Mouse (Mus musculus) CH12.LX (cell line): ENCODE results near the gene Bbs12. TPM values are rescaled to one million over a fixed set of nuclear protein-coding genes. Genes with fewer than 3 reads are reported as not detected.

Experiments used
- DNase-seq: peaks from one replicate; pipeline ENCODE4 v3.0.0-alpha.2; 2013; ENCODE audit errors: extremely low read depth
- H3K27ac ChIP-seq: 2 replicates; pipeline ENCODE4 v1.5.1; 2012; ENCODE audit warnings: low read depth, mild to moderate bottlenecking, control low read depth, moderate library complexity; ENCODE audit not compliant: insufficient read depth
- H3K27me3 ChIP-seq: replicated peaks from 2 replicates; pipeline ENCODE3; 2012; ENCODE audit warnings: inconsistent platforms
- H3K36me3 ChIP-seq, 2 experiments: replicated peaks in 1 of 2; 2 replicates each; pipeline versions ENCODE3 to v1.6.1; 2012; ENCODE audit warnings: inconsistent platforms in 1 of 2, low read length in 1 of 2, mild to moderate bottlenecking in 1 of 2, mixed read lengths in 1 of 2, moderate library complexity in 1 of 2; ENCODE audit not compliant: control insufficient read depth in 1 of 2, insufficient read depth in 1 of 2
- H3K4me1 ChIP-seq, 2 experiments: 2 replicates each; pipeline ENCODE4 v1.6.1; 2012; ENCODE audit warnings: inconsistent platforms in 1 of 2, moderate library complexity in 1 of 2; ENCODE audit not compliant: insufficient read depth in 2 of 2, control insufficient read depth in 1 of 2
- H3K4me2 ChIP-seq: 2 replicates; pipeline ENCODE4 v1.6.1; 2012; ENCODE audit warnings: low read depth, mild to moderate bottlenecking, control low read depth; ENCODE audit not compliant: poor library complexity, insufficient read depth, severe bottlenecking
- H3K4me3 ChIP-seq, 3 experiments: fragments of 150-350 bp in 1 of 3; sonication (generic) in 1 of 3; replicated peaks in 1 of 3; 2 replicates each; pipeline versions ENCODE3 to v1.5.1; 2011 to 2012; ENCODE audit warnings: low read depth in 2 of 3, low read length in 2 of 3, mild to moderate bottlenecking in 2 of 3, moderate library complexity in 2 of 3, control low read depth in 1 of 3, improper control_type of control experiment in 1 of 3, inconsistent platforms in 1 of 3, mixed read lengths in 1 of 3; ENCODE audit not compliant: poor library complexity in 1 of 3
- H3K79me2 ChIP-seq: replicated peaks from 2 replicates; pipeline ENCODE4 v1.6.1; 2012; ENCODE audit warnings: mild to moderate bottlenecking, moderate library complexity; ENCODE audit not compliant: control insufficient read depth, poor library complexity, insufficient read depth, severe bottlenecking; ENCODE audit errors: extremely low read depth
- H3K9ac ChIP-seq: 2 replicates; pipeline ENCODE4 v1.6.1; 2012; ENCODE audit warnings: low read depth, mild to moderate bottlenecking, control low read depth, moderate library complexity; ENCODE audit not compliant: insufficient read depth
- H3K9me3 ChIP-seq: replicated peaks from 2 replicates; pipeline ENCODE3; 2012; ENCODE audit warnings: low read length, inconsistent platforms, mixed read lengths
- BHLHE40 ChIP-seq: IDR thresholded peaks from 2 replicates; pipeline ENCODE4 v1.6.1; 2011; ENCODE audit warnings: mild to moderate bottlenecking, low read depth, low read length, improper control_type of control experiment
- CHD1 ChIP-seq: IDR thresholded peaks from 2 replicates; pipeline ENCODE4 v1.6.1; 2012; ENCODE audit warnings: low read depth, low read length, improper control_type of control experiment, inconsistent platforms
- CHD2 ChIP-seq: IDR thresholded peaks from 2 replicates; pipeline ENCODE4 v1.6.1; 2011; ENCODE audit warnings: low read length, improper control_type of control experiment
- CTCF ChIP-seq, 2 experiments: IDR thresholded peaks in 1 of 2; conservative IDR thresholded peaks in 1 of 2; 2 replicates each; pipeline ENCODE4 v1.5.1; 2011 to 2012; ENCODE audit warnings: low read depth in 2 of 2, low read length in 2 of 2, improper control_type of control experiment in 1 of 2, inconsistent platforms in 1 of 2, mild to moderate bottlenecking in 1 of 2, moderate library complexity in 1 of 2
- E2F4 ChIP-seq: IDR thresholded peaks from 2 replicates; pipeline ENCODE4 v1.6.1; 2011; ENCODE audit warnings: low read depth, low read length, improper control_type of control experiment; ENCODE audit not compliant: insufficient replicate concordance
- ELF1 ChIP-seq: IDR thresholded peaks from 2 replicates; pipeline ENCODE4 v1.6.1; 2014; ENCODE audit warnings: low read depth, mild to moderate bottlenecking, inconsistent platforms, low read length, improper control_type of control experiment
- EP300 ChIP-seq: IDR thresholded peaks from 2 replicates; pipeline ENCODE4 v1.6.1; 2011; ENCODE audit warnings: low read length, improper control_type of control experiment
- ETS1 ChIP-seq: conservative IDR thresholded peaks from 2 replicates; pipeline ENCODE4 v1.6.1; 2012; ENCODE audit warnings: low read depth, mild to moderate bottlenecking, inconsistent platforms, low read length, improper control_type of control experiment, moderate library complexity
- GABPA ChIP-seq: IDR thresholded peaks from 2 replicates; pipeline ENCODE4 v1.6.1; 2012; ENCODE audit warnings: low read depth, low read length, improper control_type of control experiment, inconsistent platforms; ENCODE audit not compliant: insufficient replicate concordance
- HCFC1 ChIP-seq: IDR thresholded peaks from 2 replicates; pipeline ENCODE4 v1.6.1; 2012; ENCODE audit warnings: low read depth, mild to moderate bottlenecking, inconsistent platforms, low read length, improper control_type of control experiment
- IRF4 ChIP-seq: IDR thresholded peaks from 2 replicates; pipeline ENCODE4 v1.6.1; 2014; ENCODE audit warnings: low read depth, mild to moderate bottlenecking, inconsistent platforms, low read length, improper control_type of control experiment
- JUN ChIP-seq: IDR thresholded peaks from 2 replicates; pipeline ENCODE4 v1.6.1; 2011; ENCODE audit warnings: low read depth, mild to moderate bottlenecking, low read length, improper control_type of control experiment, moderate library complexity; ENCODE audit not compliant: insufficient read depth
- JUND ChIP-seq: conservative IDR thresholded peaks from 2 replicates; pipeline ENCODE4 v1.6.1; 2011; ENCODE audit warnings: low read depth, low read length, improper control_type of control experiment
- KAT2A ChIP-seq: IDR thresholded peaks from 2 replicates; pipeline ENCODE4 v1.6.1; 2012; ENCODE audit warnings: low read length, improper control_type of control experiment, inconsistent platforms; ENCODE audit not compliant: insufficient replicate concordance
- MAFK ChIP-seq: IDR thresholded peaks from 2 replicates; pipeline ENCODE4 v1.6.1; 2011; ENCODE audit warnings: low read length, improper control_type of control experiment; ENCODE audit not compliant: insufficient replicate concordance
- MAX ChIP-seq: IDR thresholded peaks from 2 replicates; pipeline ENCODE4 v1.6.1; 2011; ENCODE audit warnings: low read length, improper control_type of control experiment
- MAZ ChIP-seq: IDR thresholded peaks from 2 replicates; pipeline ENCODE4 v1.6.1; 2012; ENCODE audit warnings: low read depth, mild to moderate bottlenecking, inconsistent platforms, low read length, improper control_type of control experiment, moderate library complexity
- MEF2A ChIP-seq: IDR thresholded peaks from 2 replicates; pipeline ENCODE4 v1.6.1; 2014; ENCODE audit warnings: low read depth, mild to moderate bottlenecking, inconsistent platforms, low read length, improper control_type of control experiment, borderline replicate concordance
- MXI1 ChIP-seq: IDR thresholded peaks from 2 replicates; pipeline ENCODE4 v1.6.1; 2011; ENCODE audit warnings: mild to moderate bottlenecking, low read depth, low read length, improper control_type of control experiment
- MYC ChIP-seq: IDR thresholded peaks from 2 replicates; pipeline ENCODE4 v1.6.1; 2011; ENCODE audit warnings: low read depth, mild to moderate bottlenecking, improper control_type of control experiment, low read length
- NELFE ChIP-seq: IDR thresholded peaks from 2 replicates; pipeline ENCODE4 v1.6.1; 2011; ENCODE audit warnings: low read depth, low read length, improper control_type of control experiment
- NRF1 ChIP-seq: IDR thresholded peaks from 2 replicates; pipeline ENCODE4 v1.6.1; 2014; ENCODE audit warnings: low read depth, mild to moderate bottlenecking, inconsistent platforms, low read length, improper control_type of control experiment, moderate library complexity
- POLR2A ChIP-seq: IDR thresholded peaks from 2 replicates; pipeline ENCODE4 v1.6.1; 2011; ENCODE audit warnings: low read depth, mild to moderate bottlenecking, improper control_type of control experiment, low read length
- RAD21 ChIP-seq: IDR thresholded peaks from 2 replicates; pipeline ENCODE4 v1.6.1; 2011; ENCODE audit warnings: low read depth, mild to moderate bottlenecking, low read length, improper control_type of control experiment, moderate library complexity
- RCOR1 ChIP-seq: conservative IDR thresholded peaks from 2 replicates; pipeline ENCODE4 v1.6.1; 2012; ENCODE audit warnings: low read depth, mild to moderate bottlenecking, inconsistent platforms, low read length, improper control_type of control experiment
- SIN3A ChIP-seq: IDR thresholded peaks from 2 replicates; pipeline ENCODE4 v1.6.1; 2012; ENCODE audit warnings: low read length, improper control_type of control experiment, inconsistent platforms
- SMC3 ChIP-seq: IDR thresholded peaks from 2 replicates; pipeline ENCODE4 v1.6.1; 2011; ENCODE audit warnings: low read depth, low read length, improper control_type of control experiment
- TBP ChIP-seq: conservative IDR thresholded peaks from 2 replicates; pipeline ENCODE4 v1.6.1; 2011; ENCODE audit warnings: low read depth, low read length, improper control_type of control experiment
- TCF12 ChIP-seq: IDR thresholded peaks from 2 replicates; pipeline ENCODE4 v1.6.1; 2014; ENCODE audit warnings: low read depth, mild to moderate bottlenecking, inconsistent platforms, low read length, improper control_type of control experiment
- UBTF ChIP-seq: IDR thresholded peaks from 2 replicates; pipeline ENCODE4 v1.6.1; 2012; ENCODE audit warnings: low read depth, mild to moderate bottlenecking, inconsistent platforms, low read length, improper control_type of control experiment, moderate library complexity
- USF1 ChIP-seq: IDR thresholded peaks from 2 replicates; pipeline ENCODE4 v1.6.1; 2014; ENCODE audit warnings: low read depth, mild to moderate bottlenecking, inconsistent platforms, low read length, improper control_type of control experiment
- ZC3H11A ChIP-seq: IDR thresholded peaks from 2 replicates; pipeline ENCODE4 v1.6.1; 2012; ENCODE audit warnings: low read depth, mild to moderate bottlenecking, inconsistent platforms, low read length, improper control_type of control experiment
- ZKSCAN1 ChIP-seq: IDR thresholded peaks from 2 replicates; pipeline ENCODE4 v1.6.1; 2012; ENCODE audit warnings: low read depth, inconsistent platforms, low read length, improper control_type of control experiment, borderline replicate concordance
- ZMIZ1 ChIP-seq: IDR thresholded peaks from 2 replicates; pipeline ENCODE4 v1.6.1; 2012; ENCODE audit warnings: low read depth, mild to moderate bottlenecking, inconsistent platforms, low read length, improper control_type of control experiment
- ZNF384 ChIP-seq: IDR thresholded peaks from 2 replicates; pipeline ENCODE4 v1.6.1; 2012; ENCODE audit warnings: low read depth, low read length, improper control_type of control experiment, inconsistent platforms
- dilution Hi-C: fragments of 300-500 bp; cut with MboI; formaldehyde crosslinking; loops from 2 replicates; pipeline ENCODE4 v1.14.3; 2020; ENCODE audit warnings: low sequenced_read_pairs; ENCODE audit not compliant: extremely low pct_unique_long_range_greater_than_20kb, extremely low pct_ligation_motif_present
- in situ Hi-C: fragments of 300-500 bp; cut with MboI; formaldehyde crosslinking; loops from 3 replicates; pipeline ENCODE4 v1.14.3; 2019; ENCODE audit warnings: low sequenced_read_pairs, low pct_ligation_motif_present, low pct_unique_long_range_greater_than_20kb, mixed read lengths
- polyA plus RNA-seq: library from polyadenylated mRNA; unstranded; fragments of >175 nt; gene quantifications from 2 replicates; pipeline ENCODE4 v1.2.1, GENCODE M21; 2012; ENCODE audit warnings: low read depth; ENCODE audit not compliant: insufficient read length
- total RNA-seq, 2 experiments: library from RNA; depleted of rRNA; stranded (reverse); fragments of 300-350 nt in 1 of 2; fragments of >200 nt in 1 of 2; gene quantifications; 2 replicates each; pipeline ENCODE4 v1.2.3; 2012 to 2014

Gene Bbs12
- total and polyA plus RNA-seq, 3 experiments, result 3.2 to 8.3 (median 4.0) TPM

DNA sequence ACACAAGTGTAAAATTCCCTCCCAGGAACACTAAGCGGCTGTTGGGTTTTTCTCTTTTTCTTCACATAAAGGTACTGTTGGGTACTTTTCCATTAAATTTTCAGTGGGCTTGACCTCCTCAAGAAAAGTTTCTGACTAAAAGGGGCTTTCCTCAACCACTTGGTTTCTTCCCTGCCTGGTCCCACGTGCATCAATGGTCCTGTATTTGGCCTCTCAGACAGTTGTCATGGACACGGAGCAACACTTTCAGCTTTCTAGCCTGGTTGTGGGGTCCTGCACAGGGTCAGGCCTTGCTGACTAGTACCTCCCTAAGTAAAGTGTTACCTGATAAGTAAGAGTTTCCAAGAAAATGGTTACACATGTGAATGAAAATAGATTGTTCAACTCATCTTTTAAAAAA is 12.9 kb upstream of the Bbs12 start:
- no peak overlapping the region for H3K9ac ChIP-seq
- in situ Hi-C loops, result no loop called here

DNA sequence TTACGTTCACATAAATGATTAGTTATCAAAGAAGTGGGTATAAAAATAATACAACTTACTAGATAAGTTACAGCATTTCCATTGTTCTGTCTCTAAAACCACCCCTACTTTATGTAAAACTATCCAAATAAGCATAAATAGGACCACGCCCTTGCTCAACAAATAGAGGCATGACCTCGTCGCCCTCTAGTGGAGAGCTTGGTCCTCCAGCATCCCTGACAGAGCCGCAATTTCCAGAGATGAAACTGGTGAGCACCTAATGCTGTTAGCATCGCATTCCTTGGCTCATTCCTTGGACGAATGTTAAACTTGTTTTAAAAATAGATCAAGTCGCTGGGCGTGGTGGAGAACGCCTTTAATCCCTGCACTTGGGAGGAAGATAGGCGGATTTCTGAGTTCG is 9.7 kb upstream of the Bbs12 start:
- H3K27ac ChIP-seq, result no peak overlapping the region
- peak; percentile 76 for DNase-seq
- no peaks in the 10 kb centered on the region for H3K79me2 ChIP-seq
- H3K4me3 ChIP-seq, result no peak overlapping the region
- H3K9me3 ChIP-seq, result peaks cover 6% of the 10 kb centered on the region
- in situ Hi-C loops (no loop called here), dilution Hi-C loops (no loop called here)
- H3K4me1 ChIP-seq, result peaks cover 0 to 8% of the 10 kb centered on the region in 2 experiments; a peak in 2 of 4 replicates
- no peak overlapping the region for H3K9ac ChIP-seq
- no peak overlapping the region for H3K4me2 ChIP-seq
- H3K27me3 ChIP-seq, result no peaks in the 10 kb centered on the region
- H3K36me3 ChIP-seq, result no peaks in the 10 kb centered on the region
- no peak for TF ChIP-seq POLR2A
- TF ChIP-seq MEF2A, result no peak
- no peak for TF ChIP-seq ELF1
- no peak for TF ChIP-seq MAFK
- no peak for TF ChIP-seq ZKSCAN1
- TF ChIP-seq JUND, result no peak
- no peak for TF ChIP-seq KAT2A
- TF ChIP-seq NELFE, result no peak
- no peak for TF ChIP-seq E2F4
- TF ChIP-seq RCOR1, result no peak
- no peak for TF ChIP-seq JUN
- TF ChIP-seq CTCF (conservative IDR thresholded peaks at IDR 0.05 in 1 of 2, IDR thresholded peaks at IDR 0.05 in 1 of 2; ENCODE audit: low read depth in 2 of 2, low read length in 2 of 2), result peak; percentile 69 to 87
- TF ChIP-seq SMC3, result peak; percentile 84
- TF ChIP-seq MYC, result 0 out of 2 replicates have a peak, but pooled peaks have one; percentile 37
- TF ChIP-seq MXI1, result no peak
- TF ChIP-seq MAZ, result no peak
- TF ChIP-seq CHD1, result no peak
- TF ChIP-seq CHD2, result no peak
- no peak for TF ChIP-seq NRF1
- no peak; the same call in 1 of the 2 replicates for TF ChIP-seq IRF4
- TF ChIP-seq UBTF, result no peak
- TF ChIP-seq ZC3H11A, result no peak
- no peak for TF ChIP-seq EP300
- no peak for TF ChIP-seq USF1
- no peak for TF ChIP-seq HCFC1
- TF ChIP-seq TCF12, result no peak
- TF ChIP-seq ZNF384, result no peak
- TF ChIP-seq RAD21, result peak; percentile 75
- TF ChIP-seq SIN3A, result no peak
- TF ChIP-seq ZMIZ1, result no peak
- no peak for TF ChIP-seq MAX
- no peak for TF ChIP-seq TBP
- TF ChIP-seq GABPA, result no peak

More for the DNA sequence above, 12.9 kb upstream of the Bbs12 start:
- no peak for DNase-seq
- Histone ChIP-seq H3K27me3 (no peaks in the 10 kb centered on the region), H3K27ac (no peak overlapping the region), H3K36me3 (no peaks in the 10 kb centered on the region), H3K4me1 (peaks cover 0 to 8% of the 10 kb centered on the region in 2 experiments; a peak in 2 of 4 replicates), H3K4me2 (no peak overlapping the region), H3K9me3 (no peaks in the 10 kb centered on the region), H3K79me2 (no peaks in the 10 kb centered on the region), H3K4me3 (no peak overlapping the region)
- dilution Hi-C loops, result no loop called here
- TF ChIP-seq BHLHE40, result peak; percentile 69
- TF ChIP-seq ETS1, result 0 out of 2 replicates have a peak, but pooled peaks have one; percentile 27
- TF ChIP-seq RCOR1, result no peak
- no peak for TF ChIP-seq TCF12
